Mouse (Mus musculus) urinary bladder, postnatal 36 days (tissue): ENCODE results near the gene Cul4a.
A peak's percentile ranks its signal among the peaks of the same experiment; 100 is the strongest.

ENCODE experiments used
- DNase-seq, 2 experiments: peaks; one replicate each; pipeline ENCODE4 v3.0.0; 2022; ENCODE audit warnings: low spot score in 2 of 2, mixed read lengths in 1 of 2

Gene Cul4a

GRCm38 (mm10) chr8:13179482-13179881 is 74.1 kb downstream of the Cul4a start:
- no peak for DNase-seq

DNA sequence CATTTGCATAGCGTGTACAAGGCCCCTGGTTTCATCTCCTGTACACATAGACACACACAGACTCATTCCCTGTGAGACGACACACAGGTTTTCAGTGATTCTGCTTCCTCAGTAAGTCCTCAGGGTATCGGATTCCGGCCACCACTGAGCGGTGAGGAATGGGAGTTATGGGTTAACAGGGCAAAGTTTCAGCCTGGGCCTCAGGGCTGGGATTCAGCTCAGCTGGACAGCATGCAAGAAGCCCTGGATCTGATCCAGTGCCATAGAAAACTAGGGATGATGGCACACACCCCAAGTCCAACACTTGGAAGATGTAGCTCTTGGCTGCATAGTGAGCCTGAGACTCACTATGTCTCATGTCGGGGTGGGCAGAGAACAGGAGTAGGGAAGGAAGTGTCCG is 74.5 kb downstream of the Cul4a start:
- peak in 1 of 2 experiments; percentile 15 for DNase-seq

DNA sequence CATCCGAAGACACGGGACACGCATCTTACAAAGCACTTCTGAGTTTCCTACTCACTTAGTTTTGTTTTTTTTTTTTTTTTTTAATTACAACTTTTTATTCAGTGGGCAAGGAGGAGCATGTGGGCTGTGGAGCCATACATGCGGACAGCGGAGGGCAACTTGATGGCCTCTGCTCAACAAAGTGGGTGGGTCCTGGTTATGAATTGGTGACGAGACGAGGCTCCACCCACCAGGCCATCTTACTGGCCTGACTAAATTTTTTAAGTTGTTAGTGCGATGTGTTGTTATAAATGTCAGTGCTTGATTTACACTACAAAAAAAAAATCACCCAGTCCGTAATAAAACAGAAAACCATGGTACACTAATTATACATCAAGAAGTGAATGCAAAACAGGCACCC is 75.0 kb downstream of the Cul4a start:
- DNase-seq = no peak

DNA sequence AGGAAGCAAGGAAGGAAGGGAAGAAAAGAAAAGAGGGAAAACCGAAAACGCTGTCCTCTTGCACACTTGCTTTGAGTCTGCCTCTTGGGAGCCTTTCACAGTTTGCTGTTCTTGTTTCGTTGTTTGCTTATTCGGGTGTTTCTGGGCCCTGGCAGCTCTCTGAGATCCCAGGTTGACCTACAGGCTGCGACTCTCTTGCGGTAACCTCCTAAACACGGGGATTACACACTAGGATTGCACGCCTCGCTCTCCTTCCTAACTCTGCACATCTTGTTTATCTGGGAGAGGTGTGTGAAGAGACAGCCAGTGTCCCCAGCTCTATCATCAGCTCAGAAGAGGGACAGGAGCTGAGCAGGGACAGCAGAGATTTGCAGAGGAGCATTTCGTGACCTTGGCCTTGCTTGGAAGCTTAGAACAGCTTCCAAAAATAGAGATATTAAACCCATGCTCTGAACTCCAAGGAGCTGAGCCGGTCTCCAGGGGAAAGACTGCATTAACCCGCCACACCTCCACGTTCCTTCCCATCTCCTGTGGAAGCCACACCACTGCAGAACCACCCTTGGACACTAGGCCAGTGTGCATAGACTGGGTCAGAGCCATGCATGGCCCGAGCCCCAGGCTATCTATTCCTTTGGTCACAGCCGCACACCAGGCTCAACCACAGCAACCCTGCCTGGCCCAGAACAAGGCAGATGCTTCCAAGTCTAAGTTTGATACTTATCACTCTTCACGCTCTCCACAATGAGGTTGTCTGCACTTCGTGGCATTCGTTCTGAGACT is 75.7 kb downstream of the Cul4a start:
- DNase-seq = no peak

DNA sequence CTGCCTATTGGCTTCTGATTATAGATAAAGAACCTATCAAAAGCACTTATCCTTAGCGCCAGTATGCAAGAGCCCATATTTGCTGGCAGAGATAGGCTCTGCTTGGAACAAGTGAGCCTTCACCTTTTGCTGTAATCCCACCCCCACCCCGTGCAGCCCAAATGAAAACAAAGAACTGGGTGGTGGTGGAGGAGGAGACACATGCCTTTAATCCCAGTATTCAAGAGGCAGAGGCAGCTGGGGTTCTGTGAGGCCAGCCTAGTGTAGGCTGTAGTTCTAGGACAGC is 76.2 kb downstream of the Cul4a start:
- no peak for DNase-seq

DNA sequence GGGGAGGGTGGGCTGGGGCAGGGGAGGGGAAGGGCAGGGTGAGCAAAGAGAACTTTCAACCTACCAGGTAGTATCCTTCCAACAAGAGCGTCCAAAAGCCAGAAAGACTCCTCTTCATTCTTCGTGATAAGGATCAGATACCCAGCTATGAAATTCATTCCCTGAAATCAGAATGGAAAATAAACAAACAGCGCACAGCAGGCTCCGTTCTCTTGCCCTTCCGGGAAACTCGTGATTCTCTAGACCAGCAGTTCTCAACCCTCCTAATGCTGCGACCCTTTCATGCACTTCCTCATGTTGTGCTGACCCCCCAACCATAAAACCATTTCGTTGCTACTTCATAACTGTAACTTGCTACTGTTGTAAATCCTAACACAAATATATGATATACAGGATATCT is 81.4 kb downstream of the Cul4a start:
- no peak for DNase-seq

DNA sequence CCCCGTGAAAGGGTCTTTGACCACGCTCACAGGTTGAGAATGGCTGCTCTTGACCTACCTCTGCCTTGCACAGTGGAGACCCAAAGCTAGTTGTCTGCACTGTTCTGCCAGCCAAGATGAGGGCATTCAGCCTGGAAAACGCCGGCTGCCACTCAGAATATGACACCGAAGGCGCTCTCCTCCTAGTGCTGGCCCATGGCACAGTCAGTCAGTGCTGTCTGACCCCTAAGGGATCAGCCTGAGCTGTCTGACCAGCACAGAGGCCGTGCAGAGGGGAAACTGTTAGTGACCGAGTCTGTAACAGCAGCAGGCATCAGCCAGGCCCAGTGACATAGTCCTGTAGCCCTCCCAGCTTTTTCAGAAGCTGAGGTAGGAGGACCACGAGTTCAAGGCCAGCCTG is 81.8 kb downstream of the Cul4a start:
- DNase-seq = no peak

DNA sequence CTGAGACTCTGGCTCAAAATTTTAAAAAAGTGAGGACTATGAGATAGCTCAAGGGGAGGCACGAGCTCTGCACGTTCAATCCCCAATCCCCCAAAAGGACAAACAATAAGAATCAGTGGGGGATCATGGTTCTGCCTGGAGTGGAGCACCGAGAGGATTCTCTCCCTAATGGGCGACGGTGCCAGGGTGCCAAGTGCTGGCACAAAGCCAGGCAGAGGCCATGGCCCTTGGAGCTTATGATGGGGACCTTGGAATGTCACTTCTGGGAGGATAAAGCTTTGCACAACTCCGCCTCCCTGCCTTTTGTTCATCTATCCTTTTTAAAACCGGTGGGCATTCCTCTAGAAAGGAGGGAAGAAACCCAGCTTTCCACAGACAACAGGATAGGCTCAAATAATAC is 82.2 kb downstream of the Cul4a start:
- DNase-seq = no peak

DNA sequence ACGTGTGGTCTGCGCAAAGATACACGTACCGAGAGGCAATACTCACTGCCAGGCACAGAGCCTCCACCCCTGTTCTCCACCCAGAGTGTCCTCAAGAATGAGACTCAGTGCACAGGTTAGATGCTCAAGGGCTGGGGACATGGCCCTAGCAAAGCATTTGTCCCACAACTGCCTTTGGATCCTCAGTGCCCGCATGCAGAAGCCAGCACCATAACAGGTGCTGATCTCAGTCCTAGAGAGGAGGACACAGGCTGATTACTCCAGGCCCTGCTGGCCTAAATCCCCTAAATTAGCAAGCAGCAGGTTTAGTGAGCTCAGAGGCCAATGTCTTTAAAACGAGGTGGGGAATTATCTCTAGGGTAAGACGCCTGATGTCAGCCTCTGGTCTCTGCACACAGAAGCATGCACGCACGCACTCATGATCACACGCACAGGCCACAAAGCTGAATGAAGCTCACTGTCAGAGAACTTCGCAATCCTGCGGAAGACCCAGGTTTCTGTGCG is 82.7 kb downstream of the Cul4a start:
- DNase-seq = no peak

DNA sequence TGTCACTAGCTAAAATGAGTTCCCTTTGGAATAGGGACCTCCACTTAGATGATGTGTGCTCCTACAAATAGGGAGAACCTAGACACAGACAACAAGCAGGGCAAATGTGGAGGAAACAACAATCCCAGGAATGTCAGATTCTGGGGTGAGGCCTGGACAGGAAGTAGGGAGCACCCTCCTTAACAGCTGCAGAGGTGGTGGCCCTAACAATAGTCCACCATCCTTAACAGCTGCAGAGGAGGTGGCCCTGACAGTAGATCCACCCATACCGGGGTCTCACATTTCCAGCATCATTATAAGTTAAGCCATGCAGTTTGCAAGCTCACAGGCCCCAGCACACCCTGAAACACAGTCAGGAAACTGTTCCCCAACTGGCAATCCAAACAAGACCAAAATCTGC is 83.4 kb downstream of the Cul4a start:
- DNase-seq = no peak

- no peak for DNase-seq
These were observed 84.8 kb downstream of the Cul4a start for GRCm38 (mm10) chr8:13190235-13190634.

DNA sequence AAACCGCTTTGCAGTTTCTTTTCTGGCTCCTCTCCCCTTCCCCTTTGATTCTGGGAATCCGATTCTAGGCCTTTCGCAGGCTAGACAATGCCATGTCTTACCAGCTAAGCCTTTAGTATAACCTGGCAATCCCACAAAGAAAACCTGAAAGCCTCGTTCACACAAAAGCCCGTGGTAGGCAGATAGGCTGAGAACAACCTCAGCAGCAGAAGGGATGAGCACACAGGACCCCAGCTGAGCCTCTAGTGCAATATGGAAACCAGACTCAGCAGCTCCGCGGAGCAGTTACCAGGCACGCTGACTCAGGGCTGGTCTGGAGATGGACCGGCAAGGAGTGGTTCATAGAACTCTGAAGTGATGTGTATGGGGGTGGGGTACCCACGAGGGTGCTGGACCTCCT is 89.4 kb downstream of the Cul4a start:
- DNase-seq = no peak

DNA sequence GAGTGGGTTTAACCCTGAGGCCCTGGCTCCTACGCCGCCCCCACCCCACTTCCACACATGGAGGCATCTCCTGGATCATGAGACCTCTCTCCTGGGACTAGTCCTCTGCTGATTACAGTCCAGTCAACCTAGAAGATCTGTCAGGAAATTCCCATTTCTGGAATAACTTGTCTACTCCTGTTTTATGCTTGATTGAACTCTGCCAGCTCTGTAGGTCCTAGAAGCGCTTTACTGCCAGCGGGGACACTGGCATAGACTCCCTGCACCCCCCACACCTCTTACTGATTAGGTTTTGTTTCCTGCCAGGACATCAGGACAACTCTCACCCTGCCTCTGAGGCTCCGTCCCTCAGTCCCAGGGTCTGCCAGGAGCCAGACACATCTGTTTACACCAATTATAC is 92.1 kb downstream of the Cul4a start:
- DNase-seq = no peak
